Mouse (Mus musculus) left cerebral cortex, adult 18-20 months (tissue): ENCODE results near the gene Tgfbr3l. TPM values are rescaled to one million over a fixed set of nuclear protein-coding genes. Genes with fewer than 3 reads are reported as not detected.

Source experiments
- DNase-seq, 2 experiments: peaks; one replicate each; pipeline ENCODE4 v3.0.0; 2021 to 2022; ENCODE audit warnings: low spot score in 2 of 2, mixed read lengths in 1 of 2
- total RNA-seq, 2 experiments: library from RNA; stranded (reverse); gene quantifications; 2 replicates each; pipeline ENCODE4 v1.2.3; 2021

Gene Tgfbr3l
- total RNA-seq, 2 experiments from 2014 or later: 9.5 TPM

DNA sequence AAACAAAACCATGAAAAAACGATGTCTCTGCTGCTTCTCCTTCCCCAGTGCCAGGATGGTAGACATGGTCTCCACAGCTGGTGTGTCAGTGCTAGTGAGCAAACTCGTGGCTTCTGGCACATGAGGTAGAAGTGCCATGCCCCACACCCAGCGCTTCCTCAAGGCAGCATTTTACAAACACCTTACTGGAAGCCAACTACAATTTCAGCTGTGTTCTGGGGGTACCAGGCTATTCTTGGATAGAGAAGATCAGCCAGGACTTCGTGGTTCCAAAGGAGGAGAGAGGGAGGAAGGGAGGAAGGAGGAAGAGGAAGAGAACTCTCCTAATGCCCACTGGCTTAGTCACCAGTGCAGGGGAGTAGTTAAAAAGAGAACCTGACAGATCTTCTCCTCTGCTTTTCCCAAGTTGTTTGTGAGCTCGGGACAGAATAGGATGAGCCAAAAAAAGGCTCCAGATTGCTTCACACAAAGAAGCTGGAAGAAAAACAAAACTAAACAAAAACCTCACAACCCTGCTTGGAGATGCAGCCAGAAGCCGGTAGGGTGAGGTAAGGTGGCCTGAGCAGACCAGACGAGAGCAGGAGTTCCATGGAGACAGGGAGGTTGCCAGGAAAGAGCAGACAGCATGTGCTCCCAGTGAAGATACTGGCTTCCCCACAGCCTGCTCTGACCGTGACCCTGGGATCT is 15.2 kb downstream of the Tgfbr3l start:
- DNase-seq: peak in 1 of 2 experiments; percentile 26

DNA sequence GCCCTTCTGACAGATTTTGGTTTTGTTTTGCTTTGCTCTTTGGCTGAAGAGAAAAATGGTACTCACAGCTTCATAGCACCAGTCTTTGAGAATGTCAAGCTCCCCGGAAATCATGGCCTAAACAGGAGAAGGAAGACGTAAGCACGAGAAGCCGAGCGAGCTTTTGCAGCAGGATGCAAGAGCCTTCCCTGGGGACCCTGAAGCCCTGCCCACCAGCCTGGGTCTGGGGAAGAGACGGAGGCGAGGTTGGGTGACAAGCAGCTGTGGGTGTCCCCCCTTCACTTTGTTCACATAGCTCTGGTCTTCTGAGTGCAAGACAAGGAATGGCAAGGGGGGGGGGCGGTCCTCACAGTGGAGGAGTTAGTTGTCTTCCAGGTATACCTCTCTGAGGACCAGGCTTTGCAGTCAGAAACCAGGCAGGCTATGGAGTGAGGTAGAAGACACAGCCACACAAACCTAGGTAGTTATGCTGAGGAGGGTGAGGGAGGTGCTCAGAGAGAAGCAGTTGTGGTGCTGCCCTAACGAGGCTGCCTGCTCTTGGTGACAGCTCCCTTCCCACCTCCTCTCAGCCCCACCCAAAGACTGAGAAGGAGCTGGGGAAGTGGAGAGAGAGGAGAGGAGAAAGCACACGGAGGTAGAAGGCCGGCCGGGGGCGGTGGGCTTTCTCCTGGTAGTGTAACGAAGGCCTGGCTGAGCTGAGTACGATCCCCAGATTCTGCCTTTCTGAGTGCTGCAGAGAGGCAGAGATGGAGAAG is 17.3 kb downstream of the Tgfbr3l start:
- no peak for DNase-seq

DNA sequence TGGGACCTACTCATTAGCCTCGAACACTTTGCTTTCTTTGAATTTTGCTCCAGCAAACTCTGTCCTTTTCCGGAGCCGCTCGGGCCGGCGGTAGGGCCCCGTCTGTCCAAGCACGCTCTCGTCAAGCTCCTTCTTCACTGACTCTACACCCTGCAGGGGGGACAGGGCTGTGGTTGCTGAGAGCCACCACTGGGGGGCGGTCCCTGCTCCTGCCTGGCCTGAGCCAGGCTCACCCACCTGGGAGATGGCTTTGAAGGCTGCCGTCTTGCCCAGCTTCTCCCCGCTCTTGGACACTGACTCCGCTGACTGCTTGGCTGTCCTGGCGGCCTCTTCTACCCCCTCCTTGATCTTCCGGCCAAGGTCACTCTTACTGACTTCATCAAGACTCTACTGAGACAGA is 19.6 kb downstream of the Tgfbr3l start:
- DNase-seq: no peak

DNA sequence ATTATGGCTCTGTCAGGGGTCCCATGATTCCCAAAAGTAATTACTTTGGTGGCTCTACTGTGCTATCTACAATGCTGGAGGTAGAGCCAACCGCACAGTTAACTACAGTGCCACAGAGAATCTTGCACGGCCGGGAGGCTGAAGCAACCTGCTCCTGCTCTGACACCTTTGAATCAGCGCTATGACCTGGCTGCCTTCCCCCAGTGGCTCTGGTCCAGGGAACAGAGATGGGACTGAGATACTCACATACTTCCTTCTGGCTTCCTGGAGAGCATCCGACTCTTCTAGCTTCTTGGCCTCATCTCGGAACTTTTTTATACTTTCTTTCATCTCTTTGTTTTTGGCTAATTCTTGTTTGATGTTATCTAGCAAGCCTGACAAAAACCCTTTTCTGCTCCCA is 21.6 kb downstream of the Tgfbr3l start:
- no peak for DNase-seq

DNA sequence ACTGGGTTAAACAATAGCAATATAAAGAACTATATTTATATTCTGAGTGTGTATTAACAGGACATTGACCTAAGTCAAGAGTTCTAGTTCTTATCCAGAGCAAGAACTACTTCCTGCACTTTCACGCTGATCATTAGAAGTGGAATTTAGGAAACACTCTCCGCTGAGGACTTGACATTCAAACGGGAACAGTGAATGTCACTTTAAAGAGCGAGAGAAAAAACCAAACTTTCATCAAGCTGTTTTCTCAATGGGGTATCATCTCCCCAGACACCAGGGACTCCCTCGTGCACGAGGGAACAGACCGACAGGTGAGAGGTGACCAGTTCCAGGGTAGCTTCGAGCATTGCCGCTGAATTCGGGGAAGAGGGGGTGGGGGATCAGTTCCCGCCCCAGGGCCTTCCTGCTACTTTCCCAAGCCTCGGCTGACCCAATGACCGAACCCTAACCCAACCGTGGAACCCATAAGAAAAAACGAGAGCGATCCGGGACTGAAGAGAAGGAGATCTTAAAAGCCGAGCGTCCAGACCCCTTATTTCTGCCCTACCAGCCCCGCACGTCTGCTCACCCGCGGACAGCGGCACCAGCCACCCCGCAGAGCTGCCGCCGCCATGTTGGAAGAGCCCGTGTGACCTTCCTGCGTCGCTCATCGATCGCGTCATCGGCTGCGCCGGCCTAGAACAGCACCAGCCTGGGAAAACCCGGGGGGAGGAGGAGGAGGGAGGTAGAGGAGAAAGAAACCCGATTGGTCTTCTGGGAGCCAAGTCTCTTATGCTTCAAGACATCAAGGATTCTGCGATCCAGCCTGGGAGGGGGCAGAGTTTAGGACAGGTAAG is 27.5 kb downstream of the Tgfbr3l start, which contains the start of gene Timm44:
Gene Timm44 (minus strand): TSS at position 639 of the 836 bp plus-strand sequence.
- peak; percentile 98 for DNase-seq

DNA sequence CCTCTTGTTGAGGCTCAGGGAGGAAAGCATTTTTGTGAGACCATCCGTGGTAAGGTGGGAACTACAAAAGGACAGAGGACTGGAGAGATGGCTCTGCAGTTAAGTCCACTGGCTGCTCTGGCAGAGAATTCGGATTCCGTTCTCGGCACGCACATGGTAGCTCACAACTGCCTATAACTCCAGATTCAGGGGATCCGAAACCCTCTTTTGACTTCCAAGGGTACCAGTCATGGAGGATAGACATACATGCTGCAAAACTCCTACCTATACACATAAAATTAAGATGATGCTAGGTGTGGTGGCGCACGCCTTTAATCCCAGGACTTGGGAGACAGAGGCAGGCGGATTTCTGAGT is 28.1 kb downstream of the Tgfbr3l start:
- no peak for DNase-seq

DNA sequence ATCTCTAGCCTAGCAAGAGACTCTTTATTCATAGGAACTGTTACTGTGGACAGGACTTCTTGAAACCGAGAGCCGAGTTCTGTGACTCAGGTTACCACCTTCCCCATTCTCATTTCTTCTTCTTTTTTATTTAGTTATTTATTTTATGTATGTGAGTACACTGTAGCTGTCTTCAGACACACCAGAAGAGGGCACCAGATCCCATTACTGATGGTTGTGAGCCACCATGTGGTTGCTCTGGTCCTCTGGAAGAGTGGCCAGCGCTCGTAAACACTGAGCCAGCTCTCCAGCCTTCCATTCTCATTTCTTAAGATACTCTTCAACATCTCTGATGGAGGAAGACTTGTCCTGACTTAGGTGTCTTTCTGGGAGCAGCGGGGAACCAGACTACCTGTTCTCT is 44.7 kb downstream of the Tgfbr3l start:
- DNase-seq: no peak

DNA sequence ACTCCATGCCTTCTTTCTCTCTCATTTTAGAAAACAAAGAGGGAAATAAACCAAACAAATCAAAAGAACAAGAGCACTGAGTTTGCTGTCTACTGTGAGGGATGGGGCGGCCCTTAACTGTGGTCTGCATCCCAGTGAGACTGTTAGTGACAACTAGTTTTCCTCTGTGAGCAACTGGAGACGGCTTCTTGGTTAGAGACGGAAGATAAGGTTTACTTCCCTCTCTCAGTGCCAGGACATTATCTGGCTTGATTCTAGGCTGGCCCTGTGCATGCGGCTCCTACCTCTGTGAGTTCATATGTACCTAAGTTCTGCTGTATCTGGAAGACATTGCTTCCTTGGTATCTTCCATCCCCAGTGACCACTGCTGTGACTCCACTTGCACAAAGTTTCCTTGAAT is 49.8 kb downstream of the Tgfbr3l start:
- no peak for DNase-seq

Other genes starting within 250 kb of the Tgfbr3l start
- 1 to 10 TPM in 1 of 2 experiments, under 1 TPM in 1; 0.94 to 1.4 TPM for gene Cd209f, start 142.4 kb upstream of the Tgfbr3l start, total RNA-seq
- 1 to 10 TPM in 1 of 2 experiments, under 1 TPM in 1; 0.37 to 1.4 TPM for gene Cd209g, start 114.1 kb upstream of the Tgfbr3l start, total RNA-seq
- 100 to 1,000 TPM in 1 of 2 experiments, 10 to 100 TPM in 1; 98.1 to 102 TPM for gene Evi5l, start 81.6 kb upstream of the Tgfbr3l start, total RNA-seq
- gene Prr36, start 30.8 kb upstream of the Tgfbr3l start, total RNA-seq: 10 to 100 TPM; 32.7 to 41.9 TPM
- gene Lrrc8e, start 21.4 kb upstream of the Tgfbr3l start, total RNA-seq: under 1 TPM in 1 of 2 experiments, not detected in 1; 0.33 TPM
- 100 to 1,000 TPM in 1 of 2 experiments, 10 to 100 TPM in 1; 92.3 to 108 TPM for gene Map2k7, start 9.5 kb upstream of the Tgfbr3l start, total RNA-seq
- not detected for gene Gm49320, start 9.3 kb upstream of the Tgfbr3l start, total RNA-seq
- gene Snapc2, start 4.9 kb downstream of the Tgfbr3l start, total RNA-seq: 10 to 100 TPM; 30.6 to 31.8 TPM
- gene Ctxn1, start 11.1 kb downstream of the Tgfbr3l start, total RNA-seq: 100 to 1,000 TPM; 519 to 574 TPM
- gene Timm44, start 27.7 kb downstream of the Tgfbr3l start, total RNA-seq: 10 to 100 TPM; 59.0 to 69.1 TPM
- 10 to 100 TPM; 19.6 to 19.9 TPM for gene Ccl25, start 77.0 kb downstream of the Tgfbr3l start, total RNA-seq
- gene Elavl1, start 77.2 kb downstream of the Tgfbr3l start, total RNA-seq: 10 to 100 TPM; 73.3 to 77.0 TPM
- gene Cers4, start 244.8 kb downstream of the Tgfbr3l start, total RNA-seq: 10 to 100 TPM; 43.6 to 48.1 TPM